Mouse (Mus musculus) kidney, adult 2 months (tissue): ENCODE results near the gene Gm17606.

Experiments
- CTCF ChIP-seq: fragments of 200-500 bp; conservative IDR thresholded peaks from 2 replicates; pipeline ENCODE4 v1.5.1; 2011; ENCODE audit warnings: low read depth, mild to moderate bottlenecking, control low read depth, low read length, moderate library complexity, mixed read lengths; ENCODE audit not compliant: insufficient read depth, insufficient read length
- POLR2A ChIP-seq: fragments of 200-500 bp; IDR thresholded peaks from one replicate; pipeline ENCODE4 v1.6.1; 2011; ENCODE audit warnings: low read depth, low read length, control low read depth

DNA sequence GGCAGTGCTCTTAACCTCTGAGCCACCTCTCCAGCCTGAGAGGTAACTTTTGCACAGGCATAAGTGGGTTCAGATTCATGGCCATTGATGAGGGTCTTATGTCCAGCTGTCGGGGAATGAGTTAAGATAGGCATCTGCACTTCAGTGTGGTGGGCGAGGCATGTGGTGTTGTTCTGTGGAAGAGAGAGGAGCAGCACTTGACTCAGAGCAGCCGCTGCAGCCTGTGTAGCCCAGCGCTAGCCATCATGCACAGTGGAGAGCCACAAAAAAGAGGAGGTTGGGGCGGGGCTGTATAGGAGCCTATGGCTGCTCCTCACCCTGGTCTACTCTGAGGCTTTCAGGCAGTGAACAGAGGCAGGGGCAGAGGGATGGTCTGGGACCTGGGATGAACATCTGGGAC lies 12.6 kb upstream of the Gm17606 start:
- TF ChIP-seq CTCF (no peak), POLR2A (no peak)
